Mouse (Mus musculus) urinary bladder, postnatal 0 days (tissue): ENCODE results near the gene Olfr315. TPM values are rescaled to one million over a fixed set of nuclear protein-coding genes. Genes with fewer than 3 reads are reported as not detected.

Experiments used
- polyA plus RNA-seq: library from polyadenylated mRNA; unstranded; fragments of >200 nt; fragmentation: Nextera tagmentation; extraction: Ambion mirVana; gene quantifications from 2 replicates; pipeline ENCODE4 v1.2.1, GENCODE M21; 2015

The Olfr315 gene
- not detected in 2 replicates for polyA plus RNA-seq

DNA sequence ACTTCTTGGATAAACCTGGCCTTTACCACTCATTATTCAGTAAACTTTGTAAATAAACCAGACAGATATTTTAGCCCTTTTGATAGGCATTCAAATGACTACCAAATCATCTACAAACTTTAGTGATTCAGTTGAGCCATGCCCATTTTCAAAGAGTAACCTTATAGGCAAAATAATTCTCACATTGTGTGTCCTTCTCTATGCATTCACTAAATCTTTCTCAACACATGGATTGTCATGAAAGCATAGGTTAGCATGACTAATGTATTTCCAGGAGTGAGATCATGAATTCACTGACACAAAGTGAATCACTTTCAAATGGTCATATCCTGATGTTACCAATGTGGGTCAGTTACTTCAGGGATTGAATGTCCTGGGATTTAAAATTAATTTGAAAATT, at the start of gene Olfr315:
Gene Olfr315, plus strand, starts transcription at position 301 of the 400 bp plus-strand sequence.

GRCm38 (mm10) chr11:58723914-58724313, 49.1 kb upstream of the Olfr315 start, which contains the start of gene Olfr318:
Gene Olfr318, minus strand, starts transcription at chr11:58724014.

DNA sequence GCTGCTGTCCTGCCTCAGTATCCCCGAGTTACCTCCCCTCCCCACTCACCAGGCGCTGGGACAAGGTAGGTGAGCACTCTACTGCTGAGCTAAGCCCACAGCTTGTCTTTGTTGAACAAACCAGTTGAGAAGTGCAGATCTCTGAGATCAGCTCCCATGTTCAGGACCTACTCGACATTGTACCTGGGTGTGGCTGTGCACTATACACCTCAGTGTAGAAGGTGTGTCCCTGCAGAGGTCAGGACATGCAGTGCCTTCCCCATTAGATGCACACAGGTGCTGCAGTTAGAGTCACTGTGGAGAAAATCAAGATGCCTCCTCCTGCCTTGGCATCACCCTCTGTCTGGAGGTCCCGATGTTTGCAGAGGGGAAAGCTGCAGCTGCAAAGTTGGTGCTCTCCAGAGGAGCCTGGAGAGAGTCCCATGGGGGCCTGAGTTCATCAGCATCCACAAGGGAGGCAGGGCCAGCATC, 34.2 kb upstream of the Olfr315 start, which contains the start of gene Olfr317:
Gene Olfr317, minus strand, starts transcription at position 421 of the 471 bp plus-strand sequence.

GRCm38 (mm10) chr11:58752434-58752833, 20.6 kb upstream of the Olfr315 start, which contains the start of gene Olfr316:
Gene Olfr316, plus strand, starts transcription at chr11:58752734.

DNA sequence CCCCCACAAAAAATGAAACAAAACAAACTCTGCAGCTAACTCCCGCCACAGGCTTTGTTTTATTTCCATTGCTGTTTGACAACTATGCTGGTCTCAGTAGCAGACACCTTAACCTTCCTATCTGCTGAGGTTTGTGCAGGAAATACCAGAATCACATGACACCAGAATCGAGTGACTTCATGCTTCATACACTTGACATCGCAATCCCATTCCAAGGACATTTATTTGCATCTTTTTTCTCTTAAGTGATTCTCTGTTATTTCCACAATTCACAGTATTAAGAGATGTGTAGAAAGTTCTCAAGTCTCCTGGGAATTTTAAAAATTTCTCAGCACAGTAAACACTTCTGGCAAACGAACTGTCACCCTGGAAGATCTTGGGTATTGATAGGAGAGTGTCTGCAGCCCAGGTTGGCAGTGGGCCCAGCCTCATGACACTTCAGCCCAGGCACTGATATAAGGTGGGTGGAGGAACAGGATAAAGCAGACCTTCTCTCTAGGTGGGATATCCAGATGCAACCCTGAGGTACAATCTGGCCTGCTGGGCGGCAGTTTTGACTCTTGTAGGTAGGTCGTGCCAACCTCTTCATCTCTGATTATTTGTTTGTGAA, 9.6 kb downstream of the Olfr315 start, which contains the start of gene Olfr314:
Gene Olfr314, plus strand, starts transcription at position 473 of the 610 bp plus-strand sequence.

GRCm38 (mm10) chr11:58801558-58802228, 28.7 kb downstream of the Olfr315 start, which contains the start of gene Fam183b:
Gene Fam183b, minus strand, starts transcription at chr11:58801960.

DNA sequence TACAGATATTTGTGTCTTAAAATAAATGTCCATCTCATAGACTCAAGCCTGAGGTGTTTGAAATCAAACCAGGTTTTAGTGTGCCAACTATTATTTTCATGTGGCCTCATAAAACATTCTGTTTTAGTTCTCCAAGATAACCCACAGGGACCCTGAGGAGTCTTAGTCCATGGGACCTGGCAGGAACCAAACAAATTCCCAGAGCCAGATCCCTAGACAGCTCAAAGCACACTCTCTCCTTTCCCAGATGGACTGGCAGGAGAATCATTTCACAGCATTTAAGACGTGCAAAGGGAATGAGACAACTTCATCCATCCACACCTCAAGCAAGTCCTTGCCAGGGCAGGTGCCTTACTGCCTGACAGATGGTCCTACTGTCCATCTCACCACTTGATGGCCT, 41.7 kb downstream of the Olfr315 start, which contains the start of gene Olfr313:
Gene Olfr313, plus strand, starts transcription at position 301 of the 400 bp plus-strand sequence.

DNA sequence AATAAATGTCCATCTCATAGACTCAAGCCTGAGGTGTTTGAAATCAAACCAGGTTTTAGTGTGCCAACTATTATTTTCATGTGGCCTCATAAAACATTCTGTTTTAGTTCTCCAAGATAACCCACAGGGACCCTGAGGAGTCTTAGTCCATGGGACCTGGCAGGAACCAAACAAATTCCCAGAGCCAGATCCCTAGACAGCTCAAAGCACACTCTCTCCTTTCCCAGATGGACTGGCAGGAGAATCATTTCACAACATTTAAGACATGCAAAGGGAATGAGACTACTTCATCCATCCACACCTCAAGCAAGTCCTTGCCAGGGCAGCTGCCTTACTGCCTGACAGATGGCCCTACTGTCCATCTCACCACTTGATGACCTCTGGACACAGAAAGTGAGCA, 55.9 kb downstream of the Olfr315 start, which contains the start of gene Olfr312:
Gene Olfr312, plus strand, starts transcription at position 301 of the 400 bp plus-strand sequence.

Other genes starting within 250 kb of the Olfr315 start
- not detected in 2 replicates for gene Olfr330, start 238.4 kb upstream of the Olfr315 start, polyA plus RNA-seq
- not detected in 2 replicates for gene Olfr329-ps, start 226.8 kb upstream of the Olfr315 start, polyA plus RNA-seq
- gene Olfr328, start 217.6 kb upstream of the Olfr315 start, polyA plus RNA-seq = 0.05 TPM in 1 of 2 replicates, not detected in the other
- gene Olfr224, start 202.6 kb upstream of the Olfr315 start, polyA plus RNA-seq = not detected in 2 replicates
- gene Olfr325, start 195.5 kb upstream of the Olfr315 start, polyA plus RNA-seq = not detected in 2 replicates
- gene Olfr324, start 178.1 kb upstream of the Olfr315 start, polyA plus RNA-seq = not detected in 2 replicates
- gene 2210407C18Rik, start 157.1 kb upstream of the Olfr315 start, polyA plus RNA-seq = not detected in 2 replicates
- not detected in 2 replicates for gene Olfr323, start 142.7 kb upstream of the Olfr315 start, polyA plus RNA-seq
- gene Trim58, start 132.7 kb upstream of the Olfr315 start, polyA plus RNA-seq = not detected in 2 replicates
- not detected in 2 replicates for gene Olfr322, start 114.4 kb upstream of the Olfr315 start, polyA plus RNA-seq
- not detected in 2 replicates for gene Olfr320, start 92.1 kb upstream of the Olfr315 start, polyA plus RNA-seq
- gene Olfr319, start 74.0 kb upstream of the Olfr315 start, polyA plus RNA-seq = not detected in 2 replicates
- not detected in 2 replicates for gene Olfr318, start 49.2 kb upstream of the Olfr315 start, polyA plus RNA-seq
- not detected in 2 replicates for gene Olfr317, start 34.0 kb upstream of the Olfr315 start, polyA plus RNA-seq
- gene Olfr316, start 20.5 kb upstream of the Olfr315 start, polyA plus RNA-seq = not detected in 2 replicates
- gene Olfr314, start 9.8 kb downstream of the Olfr315 start, polyA plus RNA-seq = not detected in 2 replicates
- 8.1 and 9.6 TPM in 2 replicates for gene Fam183b, start 28.8 kb downstream of the Olfr315 start, polyA plus RNA-seq
- not detected in 2 replicates for gene Olfr313, start 41.8 kb downstream of the Olfr315 start, polyA plus RNA-seq
- gene Olfr312, start 56.0 kb downstream of the Olfr315 start, polyA plus RNA-seq = not detected in 2 replicates
- gene Olfr311, start 66.1 kb downstream of the Olfr315 start, polyA plus RNA-seq = not detected in 2 replicates
- gene Gm12258, start 74.0 kb downstream of the Olfr315 start, polyA plus RNA-seq = 2.1 and 2.5 TPM in 2 replicates
- 3.1 and 3.9 TPM in 2 replicates for gene 2810021J22Rik, start 94.0 kb downstream of the Olfr315 start, polyA plus RNA-seq
- 2.1 and 2.6 TPM in 2 replicates for gene Zfp39, start 131.0 kb downstream of the Olfr315 start, polyA plus RNA-seq
- gene Btnl10, start 144.7 kb downstream of the Olfr315 start, polyA plus RNA-seq = 0.16 TPM in 1 of 2 replicates, not detected in the other
- gene Rnf187, start 165.7 kb downstream of the Olfr315 start, polyA plus RNA-seq = 137 and 141 TPM in 2 replicates
- 2.0 and 2.6 TPM in 2 replicates for gene Hist3h2ba, start 175.7 kb downstream of the Olfr315 start, polyA plus RNA-seq
- 13.9 and 14.8 TPM in 2 replicates for gene Hist3h2a, start 181.5 kb downstream of the Olfr315 start, polyA plus RNA-seq
- 0.18 TPM in 1 of 2 replicates, not detected in the other for gene Trim17, start 181.5 kb downstream of the Olfr315 start, polyA plus RNA-seq
- 12.4 and 13.0 TPM in 2 replicates for gene Trim11, start 204.9 kb downstream of the Olfr315 start, polyA plus RNA-seq